Mouse (Mus musculus) layer of hippocampus, adult 9-10 months (tissue): Measurements from ENCODE around the gene Zfp384.
"Not testable (repeated sequence)": the region's sequence is repeated elsewhere in the genome, so short reads cannot be mapped to it uniquely, and the experiment has no call there.

ENCODE experiments used
- DNase-seq: peaks from one replicate; pipeline ENCODE4 v3.0.0; 2022; ENCODE audit warnings: low spot score

Zfp384 gene

GRCm38 (mm10) chr6:125009181-125010073, 482 bp downstream of the Zfp384 start:
- DNase-seq, result no peak

- DNase-seq, result no peak
Measured at GRCm38 (mm10) chr6:125017682-125018081, 8.7 kb downstream of the Zfp384 start.

GRCm38 (mm10) chr6:125030532-125030931, 21.6 kb downstream of the Zfp384 start:
- not testable (repeated sequence) for DNase-seq

- DNase-seq, result no peak
Measured at GRCm38 (mm10) chr6:125031604-125032003, 22.7 kb downstream of the Zfp384 start.

- no peak for DNase-seq
Measured at GRCm38 (mm10) chr6:125038666-125039065, 29.7 kb downstream of the Zfp384 start.

GRCm38 (mm10) chr6:125039131-125039530, 30.2 kb downstream of the Zfp384 start:
- DNase-seq, result no peak

- peak; percentile 82 for DNase-seq
Measured at GRCm38 (mm10) chr6:125039533-125040153, 30.7 kb downstream of the Zfp384 start, which contains the start of gene Ing4. TSS of gene Ing4 (plus strand) at chr6:125039760.

- DNase-seq, result no peak
Measured at GRCm38 (mm10) chr6:125040221-125040620, 31.3 kb downstream of the Zfp384 start.

- DNase-seq, result no peak
Measured at GRCm38 (mm10) chr6:125041047-125041446, 32.1 kb downstream of the Zfp384 start.

- DNase-seq, result no peak
Measured at GRCm38 (mm10) chr6:125042081-125042480, 33.1 kb downstream of the Zfp384 start.

GRCm38 (mm10) chr6:125046691-125047090, 37.7 kb downstream of the Zfp384 start:
- DNase-seq, result peak; percentile 60

GRCm38 (mm10) chr6:125049678-125050077, 40.7 kb downstream of the Zfp384 start, which contains the start of gene Acrbp:
TSS of gene Acrbp (plus strand) at chr6:125049689.
- no peak for DNase-seq

- DNase-seq, result no peak
Measured at GRCm38 (mm10) chr6:125051237-125051636, 42.3 kb downstream of the Zfp384 start.

- no peak for DNase-seq
Measured at GRCm38 (mm10) chr6:125061493-125061892, 52.5 kb downstream of the Zfp384 start.

- no peak for DNase-seq
Measured at GRCm38 (mm10) chr6:125062511-125062910, 53.6 kb downstream of the Zfp384 start.

GRCm38 (mm10) chr6:125063906-125064305, 55.0 kb downstream of the Zfp384 start:
- no peak for DNase-seq

GRCm38 (mm10) chr6:125065223-125065622, 56.3 kb downstream of the Zfp384 start:
- DNase-seq, result not testable (repeated sequence)

- DNase-seq, result no peak
Measured at GRCm38 (mm10) chr6:125067571-125067995, 58.6 kb downstream of the Zfp384 start, which contains the start of gene Lpar5. TSS of gene Lpar5 (plus strand) at chr6:125067920.

- no peak for DNase-seq
Measured at GRCm38 (mm10) chr6:125071170-125071895, 62.4 kb downstream of the Zfp384 start.

- no peak for DNase-seq
Measured at GRCm38 (mm10) chr6:125071896-125072279, 62.9 kb downstream of the Zfp384 start.

GRCm38 (mm10) chr6:125073825-125074224, 64.9 kb downstream of the Zfp384 start:
- DNase-seq, result no peak

GRCm38 (mm10) chr6:125081394-125081793, 72.4 kb downstream of the Zfp384 start:
- no peak for DNase-seq
